Mouse (Mus musculus): ENCODE results near the gene Ing2.

Ing2 gene

DNA sequence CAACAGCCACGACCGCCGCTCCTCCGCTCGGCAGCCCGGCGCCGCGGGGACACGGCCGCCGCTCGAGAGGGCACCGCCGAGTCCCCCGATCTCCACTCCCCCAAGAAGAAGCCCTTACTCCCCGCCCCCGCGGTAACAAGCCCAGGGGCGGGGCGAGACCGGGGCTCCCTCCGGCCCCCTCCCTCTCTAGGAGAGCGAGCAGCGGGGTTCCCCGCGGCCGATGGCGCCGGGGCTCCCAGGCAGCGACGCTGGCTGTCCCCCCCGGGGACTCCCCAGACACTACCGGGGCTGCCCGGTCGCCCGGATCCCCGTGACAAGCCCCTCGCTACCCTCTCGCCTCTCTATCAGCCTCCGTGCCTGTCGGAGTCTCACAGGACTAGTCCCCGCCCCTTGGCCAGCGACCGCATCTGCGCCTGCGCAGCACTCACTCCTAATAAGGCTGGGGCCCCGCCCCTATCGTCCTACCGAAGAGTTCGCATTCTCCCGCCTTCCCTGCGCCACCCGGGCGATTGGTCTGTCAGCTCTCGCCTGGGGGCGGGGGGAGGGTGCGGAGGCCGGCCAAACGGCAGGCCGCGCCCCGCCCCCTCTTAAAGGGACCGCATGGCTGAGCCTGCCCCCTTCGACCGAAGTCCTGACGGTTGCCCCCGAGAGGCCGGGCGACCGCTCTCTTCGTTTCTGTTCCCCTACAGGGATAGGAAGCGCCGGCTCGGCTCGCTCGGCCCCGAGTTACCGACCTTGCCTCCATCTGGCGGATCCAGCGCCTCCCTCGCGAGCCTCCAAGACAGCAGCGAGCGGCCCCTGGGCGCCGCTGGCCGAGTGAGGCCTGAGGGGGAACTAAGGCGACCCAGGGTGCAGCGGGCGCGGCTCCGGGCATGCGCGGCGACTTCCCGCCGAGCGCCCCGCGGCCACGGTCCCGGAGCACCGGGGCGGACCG lies at the start of gene Ing2:
TSS of gene Ing2 (minus strand) at position 780 of the 934 bp plus-strand sequence.
- DNase-seq (ENCODE audit: low spot score in 2 of 2): peak; percentile 100

DNA sequence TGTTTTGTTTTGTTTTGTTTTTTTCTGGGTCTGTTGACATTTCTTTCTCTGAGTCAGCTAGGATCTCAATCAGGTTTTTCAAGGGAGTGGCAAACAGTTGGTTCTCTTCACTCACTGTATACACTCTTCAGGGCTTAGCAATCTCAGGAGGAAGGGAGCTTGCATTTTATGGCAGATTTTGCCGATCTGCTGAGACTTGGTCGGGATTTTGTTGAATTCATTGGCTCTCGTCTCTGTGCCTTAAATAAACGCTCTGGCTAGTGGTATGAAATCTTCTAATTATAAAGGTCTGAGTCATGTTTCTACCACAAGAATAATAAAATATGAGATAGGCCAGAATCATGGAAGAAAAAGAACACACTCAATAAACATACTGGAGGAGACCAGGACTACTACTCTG lies 46.3 kb upstream of the Ing2 start:
- no peak for DNase-seq (ENCODE audit: low spot score in 2 of 2)

DNA sequence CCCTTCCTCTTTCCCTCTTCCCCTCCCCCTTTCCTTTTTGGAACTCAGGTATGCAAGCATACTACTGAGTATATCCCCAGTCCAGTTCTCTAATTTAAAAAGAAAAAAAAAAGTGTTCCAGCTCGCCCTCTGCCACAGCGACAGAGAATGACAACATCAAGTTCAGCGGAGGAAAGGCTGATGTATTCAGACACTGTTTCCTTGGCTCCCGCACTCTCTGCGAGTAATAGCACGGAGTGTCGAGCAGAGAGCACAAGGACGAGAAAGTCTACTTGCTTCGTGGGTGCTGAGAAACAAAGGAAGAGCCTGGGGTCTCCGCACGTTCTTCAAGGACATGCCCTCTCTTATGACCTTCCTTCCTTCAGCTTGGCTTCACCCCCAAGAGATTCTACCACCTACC lies 43.3 kb upstream of the Ing2 start:
- no peak for DNase-seq (ENCODE audit: low spot score in 2 of 2)

GRCm38 (mm10) chr8:47713761-47714745 lies 38.7 kb upstream of the Ing2 start, which contains the start of gene Cdkn2aip:
TSS of gene Cdkn2aip (minus strand) at chr8:47713932.
- peak; percentile 92 to 93 for DNase-seq (ENCODE audit: low spot score in 2 of 2)

DNA sequence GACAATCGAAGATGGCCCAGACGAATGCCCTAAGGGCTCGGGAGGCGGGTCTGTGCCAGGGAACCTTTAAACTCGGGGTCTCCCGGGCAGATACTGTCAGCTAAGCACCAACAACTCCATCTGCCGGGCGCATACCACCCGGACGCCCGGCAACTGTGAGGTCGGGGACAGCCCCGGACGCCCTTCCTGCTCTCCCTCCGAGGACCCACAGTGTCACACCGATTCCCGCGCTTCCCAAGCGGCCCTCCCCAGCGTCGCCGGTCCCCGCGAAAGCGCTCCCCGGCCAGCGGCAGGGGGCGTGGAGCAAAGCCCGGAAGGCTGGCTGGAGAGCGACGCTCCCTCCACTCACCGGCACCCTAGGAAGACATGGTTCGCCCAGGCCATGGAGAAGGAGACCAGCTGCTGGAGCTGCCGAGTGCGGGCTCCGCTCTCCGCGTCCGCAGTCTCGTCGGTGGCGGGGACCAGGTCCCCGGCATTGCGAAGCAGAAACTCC lies 37.9 kb upstream of the Ing2 start:
- DNase-seq (ENCODE audit: low spot score in 2 of 2): peak in 1 of 2 experiments; percentile 17

DNA sequence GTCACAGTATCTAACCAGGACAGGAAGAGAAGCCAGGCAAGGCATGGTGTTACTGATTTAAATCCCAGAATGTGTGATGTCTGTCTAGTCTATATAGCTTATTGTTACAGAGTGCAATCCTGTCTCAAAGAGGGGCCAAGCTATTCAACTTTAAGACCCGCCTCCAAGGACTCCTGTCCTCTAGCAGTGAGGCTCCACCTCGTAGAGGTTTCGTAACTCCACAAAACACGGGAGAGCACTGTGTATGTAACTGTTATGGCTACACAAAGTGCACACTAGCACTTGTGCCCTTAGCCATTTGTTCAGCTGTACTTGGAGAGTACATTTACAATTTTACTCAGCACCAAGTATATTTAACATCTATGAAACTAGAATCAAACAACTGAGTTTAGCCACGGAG lies 32.8 kb upstream of the Ing2 start:
- no peak for DNase-seq (ENCODE audit: low spot score in 2 of 2)

GRCm38 (mm10) chr8:47706746-47707145 lies 31.4 kb upstream of the Ing2 start:
- no peak for DNase-seq (ENCODE audit: low spot score in 2 of 2)

- no peak for DNase-seq (ENCODE audit: low spot score in 2 of 2)
Measured at GRCm38 (mm10) chr8:47702333-47702732, 27.0 kb upstream of the Ing2 start.

GRCm38 (mm10) chr8:47697696-47698095 lies 22.3 kb upstream of the Ing2 start:
- DNase-seq (ENCODE audit: low spot score in 2 of 2): no peak

DNA sequence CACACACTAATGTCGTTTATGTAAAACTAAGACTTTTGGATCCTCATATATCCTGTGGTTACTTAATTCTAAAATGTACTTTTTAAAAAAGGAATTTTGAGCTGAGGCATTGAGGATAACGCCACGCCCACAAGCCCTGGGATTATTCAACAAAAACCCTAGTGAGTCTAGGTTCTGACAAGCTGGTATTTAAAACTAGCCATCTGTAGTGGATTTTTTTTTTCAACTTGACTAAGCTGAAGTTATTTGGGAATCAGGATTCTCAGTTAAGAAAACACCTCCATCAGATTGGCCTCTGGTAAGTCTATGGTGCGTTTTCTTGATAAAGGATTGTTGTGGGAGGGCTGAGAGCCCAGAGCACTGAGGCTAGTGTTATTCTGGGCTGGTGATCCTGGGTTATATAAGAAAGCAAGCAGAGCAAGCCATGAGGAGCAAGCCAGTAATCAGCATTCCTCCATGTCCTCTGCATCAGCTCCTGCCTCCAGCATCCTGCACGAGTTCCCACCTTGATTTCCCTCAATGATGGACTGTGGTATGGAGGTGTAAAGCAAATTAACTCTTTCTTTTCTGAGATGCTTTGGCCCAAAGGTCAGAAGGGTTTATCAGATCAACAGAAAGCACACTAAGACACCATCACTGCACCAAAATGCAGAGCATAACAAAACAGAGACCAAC lies 20.2 kb upstream of the Ing2 start:
- no peak for DNase-seq (ENCODE audit: low spot score in 2 of 2)

DNA sequence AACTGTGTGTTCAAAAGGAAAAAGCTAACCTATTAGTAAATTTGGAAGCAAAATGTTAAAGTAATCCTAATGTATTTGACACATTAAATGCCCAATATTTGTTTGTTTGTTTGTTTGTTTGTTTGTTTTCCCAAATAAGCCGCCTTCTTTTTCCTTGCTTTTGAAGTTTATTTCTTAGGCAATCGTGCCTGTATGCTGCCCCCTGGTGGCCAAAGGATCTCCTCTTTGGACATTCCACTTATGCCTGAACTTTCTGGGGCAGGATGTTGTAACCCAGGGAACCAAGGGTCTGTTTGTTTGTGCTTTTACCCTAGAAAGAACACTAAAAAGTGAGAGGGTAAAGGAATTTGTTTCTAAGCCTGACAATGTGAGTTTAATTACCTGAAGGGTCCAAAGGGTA lies 17.8 kb upstream of the Ing2 start:
- DNase-seq (ENCODE audit: low spot score in 2 of 2): peak; percentile 41 to 71

GRCm38 (mm10) chr8:47691831-47692230 lies 16.5 kb upstream of the Ing2 start:
- no peak for DNase-seq (ENCODE audit: low spot score in 2 of 2)

DNA sequence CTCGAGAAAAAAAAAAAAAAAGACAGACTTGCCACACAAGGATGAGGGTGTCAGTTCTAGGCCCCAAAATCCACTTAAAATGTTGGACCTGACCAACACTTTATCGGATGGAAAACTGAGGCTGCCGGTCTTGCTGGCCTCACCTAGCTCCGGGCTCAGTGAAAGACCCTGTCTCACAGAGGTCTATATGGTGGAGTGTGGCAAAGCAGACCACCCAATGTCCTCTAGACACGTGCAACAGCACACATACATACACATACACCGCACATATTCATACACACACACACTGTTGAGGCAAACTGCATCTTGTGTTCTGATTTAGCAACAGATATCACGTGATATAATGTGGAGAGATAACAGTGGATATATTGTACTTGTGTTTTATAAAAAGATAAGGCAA lies 15.9 kb upstream of the Ing2 start:
- no peak for DNase-seq (ENCODE audit: low spot score in 2 of 2)

DNA sequence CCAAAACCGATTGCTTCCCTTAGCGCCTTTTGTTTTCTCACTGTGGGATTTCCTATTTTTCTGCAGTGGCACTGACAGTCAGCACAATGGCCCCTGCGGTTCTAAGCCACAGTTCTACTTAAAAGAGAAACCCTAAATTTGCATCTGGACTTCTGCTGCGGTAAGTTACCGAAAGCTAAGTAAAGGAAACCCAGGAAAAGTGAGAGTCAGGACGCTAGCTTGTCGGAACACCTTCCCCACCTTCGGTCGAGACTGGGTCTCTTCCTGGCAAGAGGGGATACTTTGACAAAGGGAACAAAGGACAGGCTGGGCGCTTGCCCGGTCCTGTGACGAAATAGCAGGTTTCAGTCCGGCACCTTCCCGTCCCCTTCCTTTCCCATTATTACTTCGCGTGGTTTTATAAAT lies 15.3 kb upstream of the Ing2 start:
- no peak for DNase-seq (ENCODE audit: low spot score in 2 of 2)

DNA sequence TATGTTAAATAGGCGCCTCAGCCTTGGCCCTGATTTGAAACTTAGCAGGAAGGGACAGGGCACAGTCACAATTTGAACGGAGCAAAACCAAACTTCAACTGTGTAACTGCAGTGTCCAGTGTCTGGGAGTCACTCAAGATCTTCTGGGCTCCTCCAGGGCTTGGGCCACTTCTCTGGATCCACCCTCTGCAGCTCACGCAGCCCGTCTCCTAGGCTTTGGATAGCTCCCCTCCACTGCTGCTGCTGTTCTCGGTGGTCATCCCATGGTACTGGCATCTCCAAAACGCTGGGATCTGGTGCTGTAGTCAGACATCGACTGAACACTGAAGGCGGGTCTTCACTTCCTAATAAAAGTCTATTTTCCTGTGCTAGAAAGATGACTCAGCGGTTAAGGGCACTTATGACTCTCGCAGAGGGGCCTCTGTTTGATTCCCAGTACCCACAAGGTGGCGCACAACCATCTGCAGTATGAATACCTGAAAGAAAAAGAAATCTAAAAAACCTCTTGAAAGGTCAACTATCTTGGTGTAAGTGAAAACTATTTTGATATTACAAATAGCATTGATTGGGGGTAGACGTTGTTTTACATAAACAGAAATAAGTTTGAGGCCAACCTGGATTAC lies 14.5 kb upstream of the Ing2 start:
- no peak for DNase-seq (ENCODE audit: low spot score in 2 of 2)

- no peak for DNase-seq (ENCODE audit: low spot score in 2 of 2)
Measured at GRCm38 (mm10) chr8:47684441-47684840, 9.1 kb upstream of the Ing2 start.

- DNase-seq (ENCODE audit: low spot score in 2 of 2): no peak
Measured at GRCm38 (mm10) chr8:47683994-47684393, 8.6 kb upstream of the Ing2 start.

DNA sequence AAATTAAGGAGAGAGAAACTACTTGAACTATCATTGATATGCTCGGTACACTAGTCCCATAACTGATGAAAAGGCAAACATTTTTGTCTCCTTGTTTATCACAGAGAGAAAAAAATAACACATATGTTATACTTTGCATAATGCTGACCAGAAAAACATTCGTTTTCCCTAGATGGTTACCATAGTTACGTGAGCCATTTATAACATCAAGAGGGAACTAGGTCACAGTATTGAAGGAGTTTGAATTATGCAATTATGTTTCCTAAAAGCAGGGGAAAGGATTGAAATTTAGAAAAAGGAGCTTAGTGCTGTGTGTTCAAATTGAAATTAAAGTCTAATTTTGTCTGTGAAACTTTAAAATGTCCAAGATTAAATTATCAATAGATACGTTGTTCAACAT lies 5.0 kb upstream of the Ing2 start:
- no peak for DNase-seq (ENCODE audit: low spot score in 2 of 2)

GRCm38 (mm10) chr8:47679603-47680002 lies 4.2 kb upstream of the Ing2 start:
- DNase-seq (ENCODE audit: low spot score in 2 of 2): no peak

- DNase-seq (ENCODE audit: low spot score in 2 of 2): no peak
Measured at GRCm38 (mm10) chr8:47676631-47677030, 1.3 kb upstream of the Ing2 start.

DNA sequence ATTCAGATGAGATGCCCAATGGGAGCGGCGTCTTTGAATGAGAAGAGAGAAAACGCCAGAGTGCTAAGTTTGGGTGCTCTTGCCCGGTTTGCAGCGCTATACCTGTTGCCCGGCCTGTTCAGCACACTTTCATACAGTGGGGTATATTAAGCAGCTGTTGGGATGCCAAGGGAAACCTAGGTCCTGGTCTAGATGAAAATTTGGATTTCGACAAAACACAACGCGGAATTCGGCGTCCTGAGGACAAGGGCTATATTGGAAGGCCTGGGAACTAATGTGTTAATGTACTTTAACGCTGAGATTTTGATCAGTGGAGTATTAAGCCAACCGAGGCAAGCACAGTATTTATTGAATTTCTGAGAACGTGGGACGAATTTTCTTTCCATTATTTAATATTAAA lies 868 bp upstream of the Ing2 start:
- peak in 1 of 2 experiments; percentile 12 for DNase-seq (ENCODE audit: low spot score in 2 of 2)
